Comparison of ENCODE assay signal across 8 mouse cellular contexts in the genomic region with DNA sequence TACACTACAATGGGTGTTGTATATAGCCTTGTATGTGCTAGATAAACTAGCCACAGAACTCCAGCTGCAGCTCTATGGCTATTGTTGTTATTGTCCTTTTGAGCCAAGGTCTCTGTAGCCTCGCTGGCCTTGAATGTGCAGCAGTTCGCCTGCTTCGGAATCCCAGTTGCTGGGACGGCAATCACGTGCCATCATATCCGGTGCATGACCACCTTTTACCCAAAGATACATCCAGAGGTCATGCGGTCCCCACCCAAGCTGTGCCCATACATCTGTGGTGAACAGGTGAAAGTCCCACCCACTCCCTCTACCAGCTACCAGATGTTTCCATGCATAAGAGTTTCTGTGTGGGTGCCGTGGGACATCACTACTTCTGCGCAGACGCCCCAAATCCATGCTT. TPM values are rescaled to one million over a fixed set of nuclear protein-coding genes. Genes with fewer than 3 reads are reported as not detected.
DNase-seq lines count a peak whose midpoint lies in the region; ATAC-seq and TF ChIP-seq lines count a peak whose summit lies in the region.

No protein-coding gene starts in this region.

- no peak overlapping the region for H3K27ac ChIP-seq in heart, embryonic 15.5 days
- no peak overlapping the region for H3K27ac ChIP-seq in hindbrain, embryonic 11.5 days (ENCODE audit: low read depth, low read length)
- H3K27ac ChIP-seq in liver, embryonic 14.5 days = no peak overlapping the region

- no peak for TF ChIP-seq EP300 in liver, embryonic 14.5 days (IDR thresholded peaks at IDR 0.05; ENCODE audit: low read depth)

- 36% methylated on average over 10 of the region's 10 CpGs for WGBS in heart, embryonic 15.5 days
- 48% methylated on average over 10 of the region's 10 CpGs for WGBS in hindbrain, embryonic 11.5 days
- WGBS in liver, embryonic 14.5 days (ENCODE audit: insufficient replicate concordance) = 32% methylated on average over 10 of the region's 10 CpGs

- peak overlapping the region; percentile 96 for H3K4me3 ChIP-seq in heart, embryonic 15.5 days
- no peak overlapping the region; the same call in 1 of the 2 replicates for H3K4me3 ChIP-seq in hindbrain, embryonic 11.5 days (ENCODE audit: low read depth, low read length)
- no peak overlapping the region for H3K4me3 ChIP-seq in liver, embryonic 14.5 days (ENCODE audit: insufficient read depth in 1 of 2, low read depth in 2 of 2, low read length in 2 of 2)

- H3K9me3 ChIP-seq in heart, embryonic 15.5 days (replicated peaks) = no peaks in the 10 kb centered on the region
- H3K9me3 ChIP-seq in hindbrain, embryonic 11.5 days (ENCODE audit: control insufficient read depth, low read length) = no peaks in the 10 kb centered on the region
- no peaks in the 10 kb centered on the region for H3K9me3 ChIP-seq in liver, embryonic 14.5 days (ENCODE audit: control insufficient read depth, low read length)

- peaks cover 44% of the 10 kb centered on the region for H3K27me3 ChIP-seq in heart, embryonic 15.5 days
- peaks cover 31% of the 10 kb centered on the region for H3K27me3 ChIP-seq in hindbrain, embryonic 11.5 days (ENCODE audit: control insufficient read depth, insufficient read depth, low read length)
- peaks cover 34% of the 10 kb centered on the region for H3K27me3 ChIP-seq in liver, embryonic 14.5 days (ENCODE audit: control insufficient read depth, insufficient read depth, low read length)

- no peak for ATAC-seq in heart, embryonic 15.5 days (replicated peaks; ENCODE audit: insufficient number of reproducible peaks, insufficient read depth, low FRiP score, low read depth)
- no peak for ATAC-seq in hindbrain, embryonic 11.5 days (ENCODE audit: low FRiP score)
- ATAC-seq in liver, embryonic 14.5 days (ENCODE audit: insufficient read depth) = no peak

- peaks cover 5% of the 10 kb centered on the region; the same call in 1 of the 2 replicates for H3K36me3 ChIP-seq in heart, embryonic 15.5 days
- no peaks in the 10 kb centered on the region for H3K36me3 ChIP-seq in hindbrain, embryonic 11.5 days (ENCODE audit: control insufficient read depth, insufficient read depth, low read length)
- no peaks in the 10 kb centered on the region for H3K36me3 ChIP-seq in liver, embryonic 14.5 days (replicated peaks; ENCODE audit: control insufficient read depth, insufficient read depth, low read depth)

- H3K4me1 ChIP-seq in heart, embryonic 15.5 days (replicated peaks) = peaks cover 36% of the 10 kb centered on the region
- peaks cover 5% of the 10 kb centered on the region for H3K4me1 ChIP-seq in hindbrain, embryonic 11.5 days (replicated peaks; ENCODE audit: control insufficient read depth, insufficient read depth, low read length)
- peaks cover 5 to 6% of the 10 kb centered on the region in 2 experiments; a peak in 3 of 4 replicates for H3K4me1 ChIP-seq in liver, embryonic 14.5 days (replicated peaks; ENCODE audit: control insufficient read depth in 2 of 2, insufficient read depth in 2 of 2, low read length in 1 of 2)

- H3K4me2 ChIP-seq in heart, embryonic 15.5 days = peak overlapping the region; percentile 80
- peak overlapping the region; percentile 85 for H3K4me2 ChIP-seq in hindbrain, embryonic 11.5 days (replicated peaks; ENCODE audit: low read depth, low read length)
- H3K4me2 ChIP-seq in liver, embryonic 14.5 days (ENCODE audit: low read depth) = peak overlapping the region; percentile 96

- H3K9ac ChIP-seq in heart, embryonic 15.5 days = no peak overlapping the region
- no peak overlapping the region for H3K9ac ChIP-seq in hindbrain, embryonic 11.5 days (ENCODE audit: low read depth, low read length)
- H3K9ac ChIP-seq in liver, embryonic 14.5 days (replicated peaks) = no peak overlapping the region

- TF ChIP-seq CTCF in liver, embryonic 14.5 days (IDR thresholded peaks at IDR 0.05; ENCODE audit: low read depth) = no peak

- intact Hi-C loops in heart, postnatal 10 days (cut with DNase I) = loop anchor here (2.0 to 5.0 kb wide), 2 partner anchors 28 to 186 kb away; partner anchors contain the start of genes Gpr108 and Trip10

- no peak for DNase-seq in heart, postnatal 10 days
- peak; percentile 27 for DNase-seq in T-cell, adult 2 months (ENCODE audit: low spot score)
- DNase-seq in hindbrain, embryonic 11.5 days (ENCODE audit: low spot score) = no peak
- no peak for DNase-seq in liver, embryonic 14.5 days (ENCODE audit: low read depth in 3 of 3, low spot score in 3 of 3)
- DNase-seq in thymus, postnatal 4 days = peak; percentile 31
- DNase-seq in frontal cortex, adult 2 months (ENCODE audit: extremely low spot score in 1 of 2, low spot score in 1 of 2) = no peak
- DNase-seq in right cerebral cortex, postnatal 4 days = no peak

RNA-seq across cellular contexts. Expression of gene Slc25a23, which starts 1.4 kb away (rescaled TPM):
- polyA plus RNA-seq in heart, embryonic 15.5 days (2015; fragmentation: Nextera tagmentation; extraction: Ambion mirVana) = 14.7 and 18.3 TPM in 2 replicates
- total RNA-seq in heart, postnatal 10 days (2021) = 10 to 100 TPM; 75.0 to 86.6 TPM
- polyA plus RNA-seq in hindbrain, embryonic 11.5 days (2014; fragmentation: Nextera tagmentation; extraction: Ambion mirVana) = 14.1 and 16.0 TPM in 2 replicates
- 8.8 and 11.1 TPM in 2 replicates for polyA plus RNA-seq in liver, embryonic 14.5 days (2012; rRNA removed)
- polyA plus RNA-seq in liver, embryonic 14.5 days (2014; fragmentation: Nextera tagmentation; extraction: Ambion mirVana) = 4.7 and 5.1 TPM in 2 replicates
- 290 and 350 TPM in 2 replicates for polyA plus RNA-seq in frontal cortex, adult 2 months (2012; rRNA removed)

RNA-seq across cellular contexts. Expression of gene Crb3, which starts 2.2 kb away (rescaled TPM):
- 0.92 and 2.5 TPM in 2 replicates for polyA plus RNA-seq in heart, embryonic 15.5 days (2015; fragmentation: Nextera tagmentation; extraction: Ambion mirVana)
- total RNA-seq in heart, postnatal 10 days (2021) = under 1 TPM; 0.35 to 0.57 TPM
- polyA plus RNA-seq in hindbrain, embryonic 11.5 days (2014; fragmentation: Nextera tagmentation; extraction: Ambion mirVana) = 2.1 and 3.6 TPM in 2 replicates
- polyA plus RNA-seq in liver, embryonic 14.5 days (2012; rRNA removed) = 4.4 and 5.5 TPM in 2 replicates
- polyA plus RNA-seq in liver, embryonic 14.5 days (2014; fragmentation: Nextera tagmentation; extraction: Ambion mirVana) = 6.1 and 6.5 TPM in 2 replicates
- polyA plus RNA-seq in frontal cortex, adult 2 months (2012; rRNA removed) = 1.0 and 1.7 TPM in 2 replicates

RNA-seq across cellular contexts. Expression of gene Dennd1c, which starts 17.2 kb away (rescaled TPM):
- 0.64 and 3.7 TPM in 2 replicates for polyA plus RNA-seq in heart, embryonic 15.5 days (2015; fragmentation: Nextera tagmentation; extraction: Ambion mirVana)
- total RNA-seq in heart, postnatal 10 days (2021) = 1 to 10 TPM; 1.3 to 2.3 TPM
- polyA plus RNA-seq in hindbrain, embryonic 11.5 days (2014; fragmentation: Nextera tagmentation; extraction: Ambion mirVana) = 2.9 and 3.8 TPM in 2 replicates
- 1.5 and 2.8 TPM in 2 replicates for polyA plus RNA-seq in liver, embryonic 14.5 days (2012; rRNA removed)
- 0.78 and 0.89 TPM in 2 replicates for polyA plus RNA-seq in liver, embryonic 14.5 days (2014; fragmentation: Nextera tagmentation; extraction: Ambion mirVana)
- 2.3 and 2.4 TPM in 2 replicates for polyA plus RNA-seq in frontal cortex, adult 2 months (2012; rRNA removed)

RNA-seq across cellular contexts. Expression of gene Slc25a41, which starts 19.6 kb away (rescaled TPM):
- not detected in 2 replicates for polyA plus RNA-seq in heart, embryonic 15.5 days (2015; fragmentation: Nextera tagmentation; extraction: Ambion mirVana)
- not detected for total RNA-seq in heart, postnatal 10 days (2021)
- not detected in 2 replicates for polyA plus RNA-seq in hindbrain, embryonic 11.5 days (2014; fragmentation: Nextera tagmentation; extraction: Ambion mirVana)
- not detected in 2 replicates for polyA plus RNA-seq in liver, embryonic 14.5 days (2012; rRNA removed)
- polyA plus RNA-seq in liver, embryonic 14.5 days (2014; fragmentation: Nextera tagmentation; extraction: Ambion mirVana) = not detected in 2 replicates
- polyA plus RNA-seq in frontal cortex, adult 2 months (2012; rRNA removed) = 0.57 and 0.66 TPM in 2 replicates

RNA-seq across cellular contexts. Expression of gene Tubb4a, which starts 26.5 kb away (rescaled TPM):
- polyA plus RNA-seq in heart, embryonic 15.5 days (2015; fragmentation: Nextera tagmentation; extraction: Ambion mirVana) = 5.6 and 12.8 TPM in 2 replicates
- 1 to 10 TPM; 7.0 to 7.4 TPM for total RNA-seq in heart, postnatal 10 days (2021)
- 165 and 191 TPM in 2 replicates for polyA plus RNA-seq in hindbrain, embryonic 11.5 days (2014; fragmentation: Nextera tagmentation; extraction: Ambion mirVana)
- polyA plus RNA-seq in liver, embryonic 14.5 days (2012; rRNA removed) = 0.22 and 0.34 TPM in 2 replicates
- 0.14 and 0.28 TPM in 2 replicates for polyA plus RNA-seq in liver, embryonic 14.5 days (2014; fragmentation: Nextera tagmentation; extraction: Ambion mirVana)
- 514 and 612 TPM in 2 replicates for polyA plus RNA-seq in frontal cortex, adult 2 months (2012; rRNA removed)

Comparison
In these comparisons a context has a peak if more than half of its experiments do, and no peak if none do; other contexts are left out.
1. DNase-seq: peak in T-cell, adult 2 months (single experiment) and thymus, postnatal 4 days (single experiment); none in heart, postnatal 10 days (0 of 2), hindbrain, embryonic 11.5 days (single experiment), liver, embryonic 14.5 days (0 of 3), frontal cortex, adult 2 months (0 of 2) and right cerebral cortex, postnatal 4 days (single experiment).
2. RNA of gene Slc25a23, which starts 1.4 kb away (polyA plus RNA-seq): 290 to 350 TPM in frontal cortex, adult 2 months; 14.1 to 16.0 TPM in hindbrain, embryonic 11.5 days, 14.7 to 18.3 TPM in heart, embryonic 15.5 days and 4.7 to 11.1 TPM in liver, embryonic 14.5 days; every median in the first group is over 10 times any median in the second.
3. Peak in every context shown above with its lines, with median percentiles within 50 percentile points of each other: H3K4me2 ChIP-seq.